Mouse (Mus musculus) kidney, adult 8-10 months (tissue): ENCODE measurements around the gene 5530401A14Rik.

Source experiments
- DNase-seq, 2 experiments: peaks; one replicate each; pipeline ENCODE4 v3.0.0; 2022

The 5530401A14Rik gene

GRCm38 (mm10) chr11:81860250-81860972 is at the start of gene 5530401A14Rik:
Gene 5530401A14Rik (plus strand): TSS chr11:81860673.
- DNase-seq: peak; percentile 2 to 16

GRCm38 (mm10) chr11:81814816-81815215 is 45.7 kb upstream of the 5530401A14Rik start:
- no peak for DNase-seq

- DNase-seq: no peak
Measured at GRCm38 (mm10) chr11:81816531-81816930, 43.9 kb upstream of the 5530401A14Rik start.

GRCm38 (mm10) chr11:81832381-81832780 is 28.1 kb upstream of the 5530401A14Rik start:
- DNase-seq: no peak

GRCm38 (mm10) chr11:81838426-81838825 is 22.0 kb upstream of the 5530401A14Rik start:
- no peak for DNase-seq

GRCm38 (mm10) chr11:81841001-81841400 is 19.5 kb upstream of the 5530401A14Rik start:
- DNase-seq: peak; percentile 21 to 54

- peak; percentile 10 to 23 for DNase-seq
Measured at GRCm38 (mm10) chr11:81845010-81845685, 15.3 kb upstream of the 5530401A14Rik start.

GRCm38 (mm10) chr11:81845686-81846036 is 14.8 kb upstream of the 5530401A14Rik start:
- DNase-seq: no peak

GRCm38 (mm10) chr11:81847773-81848490 is 12.5 kb upstream of the 5530401A14Rik start:
- no peak for DNase-seq

- DNase-seq: no peak
Measured at GRCm38 (mm10) chr11:81865661-81866382, 5.3 kb downstream of the 5530401A14Rik start.

GRCm38 (mm10) chr11:81871506-81872213 is 11.2 kb downstream of the 5530401A14Rik start:
- no peak for DNase-seq

- DNase-seq: no peak
Measured at GRCm38 (mm10) chr11:81896511-81896910, 36.0 kb downstream of the 5530401A14Rik start.

GRCm38 (mm10) chr11:81897547-81898354 is 37.3 kb downstream of the 5530401A14Rik start:
- DNase-seq: no peak

GRCm38 (mm10) chr11:81902318-81902717 is 41.8 kb downstream of the 5530401A14Rik start:
- DNase-seq: no peak

- no peak for DNase-seq
Measured at GRCm38 (mm10) chr11:81908760-81909159, 48.3 kb downstream of the 5530401A14Rik start.

- no peak for DNase-seq
Measured at GRCm38 (mm10) chr11:81909397-81909894, 49.0 kb downstream of the 5530401A14Rik start.

- DNase-seq: no peak
Measured at GRCm38 (mm10) chr11:81913071-81913470, 52.6 kb downstream of the 5530401A14Rik start.

- no peak for DNase-seq
Measured at GRCm38 (mm10) chr11:81915501-81915900, 55.0 kb downstream of the 5530401A14Rik start.

- no peak for DNase-seq
Measured at GRCm38 (mm10) chr11:81923096-81923495, 62.6 kb downstream of the 5530401A14Rik start.

- no peak for DNase-seq
Measured at GRCm38 (mm10) chr11:81923626-81924025, 63.2 kb downstream of the 5530401A14Rik start.

GRCm38 (mm10) chr11:81926393-81926792 is 65.9 kb downstream of the 5530401A14Rik start:
- DNase-seq: no peak
